Mouse (Mus musculus): ENCODE measurements around the gene Ssx2ip.

DNA sequence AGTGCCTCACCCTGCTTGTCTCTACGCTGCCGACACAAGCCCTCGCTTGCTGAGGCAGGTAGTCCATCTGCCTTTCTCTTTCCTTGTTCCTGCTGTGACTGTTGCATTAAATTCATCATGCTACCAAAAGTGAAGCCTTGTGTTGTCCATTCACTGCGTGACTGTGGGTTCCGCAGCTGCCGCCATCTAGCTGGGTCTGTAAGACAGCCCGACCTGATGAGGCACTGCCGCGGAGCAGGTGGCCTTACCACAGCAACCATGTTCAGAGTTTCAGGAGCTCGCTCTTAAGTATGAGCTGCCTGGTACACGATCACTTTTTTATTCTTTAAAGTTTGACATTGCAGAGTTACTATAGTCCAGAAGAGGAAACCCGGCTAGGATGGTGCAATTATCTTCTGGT is 35.6 kb downstream of the Ssx2ip start:
- TF ChIP-seq POLR2A (IDR thresholded peaks at IDR 0.05; ENCODE audit: borderline replicate concordance, extremely low read depth, insufficient read depth, insufficient read length, poor library complexity, severe bottlenecking) (no peak), CTCF (IDR thresholded peaks at IDR 0.05; ENCODE audit: borderline replicate concordance, extremely low read depth, insufficient read depth, insufficient read length) (no peak)
